Mouse (Mus musculus) C2C12 (cell line): ENCODE measurements around the gene Cdk5. TPM values are rescaled to one million over a fixed set of nuclear protein-coding genes. Genes with fewer than 3 reads are reported as not detected.
A peak's percentile ranks its signal among the peaks of the same experiment; 100 is the strongest.

Experiments
- H3K27me3 ChIP-seq: one replicate; pipeline ENCODE4 v1.6.1; 2011; ENCODE audit not compliant: control insufficient read depth, insufficient read depth, insufficient read length
- H3K36me3 ChIP-seq: one replicate; pipeline ENCODE4 v1.6.1; 2011; ENCODE audit not compliant: control insufficient read depth, insufficient read depth
- H3K4me3 ChIP-seq: one replicate; pipeline ENCODE4 v1.5.1; 2011; ENCODE audit warnings: mild to moderate bottlenecking, control low read depth; ENCODE audit not compliant: poor library complexity, insufficient read depth, severe bottlenecking
- H3K79me2 ChIP-seq: one replicate; pipeline ENCODE4 v1.6.1; 2011; ENCODE audit not compliant: control insufficient read depth, insufficient read depth
- H3K79me3 ChIP-seq: one replicate; pipeline ENCODE4 v1.6.1; 2011; ENCODE audit warnings: low read depth, control low read depth
- H3ac ChIP-seq: one replicate; pipeline ENCODE3; 2011; ENCODE audit warnings: low read depth; ENCODE audit not compliant: control insufficient read depth, insufficient read length
- CEBPB ChIP-seq: IDR thresholded peaks from one replicate; pipeline ENCODE4 v1.6.1; 2011; ENCODE audit warnings: low read depth, mild to moderate bottlenecking, control low read depth, moderate library complexity
- CTCF ChIP-seq: IDR thresholded peaks from one replicate; pipeline ENCODE4 v1.5.1; 2011; ENCODE audit not compliant: control insufficient read depth, insufficient read depth, insufficient read length
- FOSL1 ChIP-seq: IDR thresholded peaks from one replicate; pipeline ENCODE4 v1.8.0; 2011; ENCODE audit warnings: mild to moderate bottlenecking, low read length; ENCODE audit not compliant: poor library complexity, insufficient read depth, severe bottlenecking
- MAX ChIP-seq: IDR thresholded peaks from one replicate; pipeline ENCODE4 v1.6.1; 2011; ENCODE audit warnings: mild to moderate bottlenecking, control low read depth
- MYOD1 ChIP-seq: IDR thresholded peaks from one replicate; pipeline ENCODE4 v1.6.1; 2011; ENCODE audit warnings: low read depth; ENCODE audit not compliant: control insufficient read depth, insufficient read length
- MYOG ChIP-seq: IDR thresholded peaks from one replicate; pipeline ENCODE4 v1.6.1; 2011; ENCODE audit not compliant: control insufficient read depth, insufficient read length; ENCODE audit errors: extremely low read depth
- USF1 ChIP-seq: IDR thresholded peaks from one replicate; pipeline ENCODE4 v1.6.1; 2011; ENCODE audit warnings: low read depth, mild to moderate bottlenecking, control low read depth, moderate library complexity
- polyA plus RNA-seq: library from polyadenylated mRNA; unstranded; fragments of >200 nt; fragmentation: generic; extraction: Trizol; gene quantifications from one replicate; pipeline ENCODE4 v1.2.1, GENCODE M21; 2012; ENCODE audit warnings: missing spikeins

Gene Cdk5
- polyA plus RNA-seq, 1 experiment = 33.4 TPM

DNA sequence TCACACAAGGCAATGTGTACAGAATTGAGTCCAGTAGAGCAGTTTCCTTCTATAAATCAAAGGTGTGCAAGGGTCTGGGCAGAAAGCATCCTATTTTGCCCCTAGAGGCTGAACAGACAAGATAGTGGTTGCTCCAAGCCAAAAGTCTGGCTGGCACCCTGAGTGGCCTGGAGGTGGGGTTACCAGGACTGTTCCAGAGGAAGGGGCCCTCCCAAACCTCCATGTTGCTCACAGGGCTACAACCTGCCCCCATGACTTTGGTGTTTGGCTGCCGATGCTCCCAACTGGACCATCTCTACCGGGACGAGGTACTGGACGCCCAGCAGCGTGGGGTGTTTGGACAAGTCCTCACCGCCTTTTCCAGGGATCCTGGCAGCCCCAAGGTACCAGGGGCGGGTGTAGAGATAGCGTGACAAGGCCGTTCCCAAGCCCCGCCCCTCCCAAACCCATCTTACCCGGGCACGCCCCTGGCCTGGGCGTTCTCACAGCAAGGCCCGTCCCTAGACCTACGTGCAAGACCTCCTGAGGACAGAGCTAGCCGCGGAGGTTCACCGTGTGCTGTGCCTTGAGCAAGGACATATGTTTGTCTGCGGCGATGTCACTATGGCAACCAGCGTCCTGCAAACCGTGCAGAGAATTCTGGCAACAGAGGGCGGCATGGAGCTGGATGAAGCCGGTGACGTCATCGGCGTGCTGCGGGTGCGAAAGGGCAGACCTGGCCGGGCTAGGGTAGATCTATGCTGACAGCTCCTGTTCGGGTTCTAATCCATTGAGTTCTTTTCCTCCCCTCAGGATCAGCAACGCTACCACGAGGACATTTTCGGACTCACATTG lies 40.1 kb downstream of the Cdk5 start:
- H3ac ChIP-seq = peak overlapping the region; percentile 61
- no peaks in the 10 kb centered on the region for H3K79me3 ChIP-seq
- TF ChIP-seq CTCF (peak; percentile 71), CEBPB (no peak)
- no peaks in the 10 kb centered on the region for H3K79me2 ChIP-seq
- H3K36me3 ChIP-seq = no peaks in the 10 kb centered on the region
- peaks cover 16% of the 10 kb centered on the region for H3K27me3 ChIP-seq
- peak overlapping the region; percentile 22 for H3K4me3 ChIP-seq

DNA sequence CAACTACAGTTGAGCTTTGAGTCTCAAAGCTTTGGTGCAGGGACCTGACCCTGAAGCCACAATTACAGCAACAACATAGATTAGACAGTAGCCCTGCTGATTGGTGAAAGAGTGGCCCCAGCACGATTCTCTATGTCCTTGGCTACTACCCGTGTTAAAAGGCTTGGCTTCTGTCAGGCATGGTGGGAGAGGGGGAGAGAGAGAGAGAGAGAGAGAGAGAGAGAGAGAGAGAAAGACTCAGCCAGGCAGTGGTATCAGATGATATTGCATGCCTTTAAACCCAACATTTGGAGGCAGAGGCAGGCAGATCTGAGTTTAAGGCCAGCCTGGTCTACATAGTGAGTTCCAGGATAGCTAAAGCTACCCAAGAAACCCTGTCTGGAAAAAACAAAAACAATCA lies 41.3 kb downstream of the Cdk5 start:
- TF ChIP-seq MAX = no peak
- TF ChIP-seq USF1 = no peak
- TF ChIP-seq FOSL1 = no peak
- no peak for TF ChIP-seq CTCF
- no peak for TF ChIP-seq CEBPB
- no peak for TF ChIP-seq MYOG
- TF ChIP-seq MYOD1 = no peak
- no peak overlapping the region for H3K4me3 ChIP-seq
- H3K79me2 ChIP-seq = no peaks in the 10 kb centered on the region
- peaks cover 28% of the 10 kb centered on the region for H3K27me3 ChIP-seq
- no peak overlapping the region for H3ac ChIP-seq
- H3K36me3 ChIP-seq = no peaks in the 10 kb centered on the region
- no peaks in the 10 kb centered on the region for H3K79me3 ChIP-seq

DNA sequence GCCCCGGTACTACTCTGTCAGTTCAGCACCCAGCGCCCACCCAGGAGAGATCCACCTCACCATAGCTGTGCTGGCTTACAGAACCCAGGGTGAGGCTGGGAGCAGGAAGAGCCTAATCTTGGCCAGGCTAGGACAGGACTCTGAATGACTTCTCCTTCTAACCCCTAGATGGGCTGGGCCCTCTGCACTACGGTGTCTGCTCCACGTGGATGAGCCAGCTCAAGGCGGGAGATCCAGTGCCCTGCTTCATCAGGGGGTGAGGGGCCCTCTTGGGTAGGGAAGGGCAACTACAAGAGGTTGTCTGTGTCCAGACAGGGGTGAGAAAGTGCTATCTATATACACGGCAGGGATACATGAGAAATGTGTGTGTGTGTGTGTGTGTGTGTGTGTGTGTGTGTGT lies 41.8 kb downstream of the Cdk5 start:
- no peak for TF ChIP-seq CEBPB
- TF ChIP-seq MYOG = no peak
- no peak for TF ChIP-seq CTCF
- TF ChIP-seq FOSL1 = no peak
- no peak for TF ChIP-seq MAX
- TF ChIP-seq MYOD1 = no peak
- no peak for TF ChIP-seq USF1
- Histone ChIP-seq H3K36me3 (no peaks in the 10 kb centered on the region), H3K4me3 (no peak overlapping the region), H3K79me3 (no peaks in the 10 kb centered on the region), H3K27me3 (peaks cover 28% of the 10 kb centered on the region), H3ac (no peak overlapping the region), H3K79me2 (no peaks in the 10 kb centered on the region)

DNA sequence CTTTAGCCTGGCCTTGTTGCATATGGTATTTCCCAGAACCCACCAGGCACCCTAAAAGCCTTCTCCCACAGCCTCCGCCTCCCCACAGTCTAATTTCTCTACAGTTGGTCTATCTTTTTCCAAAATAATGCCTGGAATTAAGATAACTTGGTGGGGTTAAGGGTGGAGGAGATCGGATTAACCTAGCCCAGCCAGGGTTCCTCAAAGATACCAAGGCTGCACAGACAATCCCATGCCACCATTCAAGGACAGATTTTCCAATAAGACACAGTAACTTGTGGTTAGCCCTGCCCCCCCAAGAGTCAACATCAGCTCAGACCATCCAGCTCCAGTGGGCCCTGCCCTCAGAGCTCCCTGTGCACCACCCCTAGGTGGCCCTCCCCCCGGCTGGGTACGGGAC lies 42.8 kb downstream of the Cdk5 start:
- Histone ChIP-seq H3K4me3 (no peak overlapping the region), H3K79me3 (no peaks in the 10 kb centered on the region), H3K27me3 (peaks cover 32% of the 10 kb centered on the region), H3K79me2 (no peaks in the 10 kb centered on the region), H3ac (no peak overlapping the region), H3K36me3 (no peaks in the 10 kb centered on the region)
- TF ChIP-seq MYOD1 = no peak
- no peak for TF ChIP-seq USF1
- TF ChIP-seq MAX = no peak
- no peak for TF ChIP-seq CEBPB
- no peak for TF ChIP-seq FOSL1
- TF ChIP-seq MYOG = no peak
- TF ChIP-seq CTCF = no peak

DNA sequence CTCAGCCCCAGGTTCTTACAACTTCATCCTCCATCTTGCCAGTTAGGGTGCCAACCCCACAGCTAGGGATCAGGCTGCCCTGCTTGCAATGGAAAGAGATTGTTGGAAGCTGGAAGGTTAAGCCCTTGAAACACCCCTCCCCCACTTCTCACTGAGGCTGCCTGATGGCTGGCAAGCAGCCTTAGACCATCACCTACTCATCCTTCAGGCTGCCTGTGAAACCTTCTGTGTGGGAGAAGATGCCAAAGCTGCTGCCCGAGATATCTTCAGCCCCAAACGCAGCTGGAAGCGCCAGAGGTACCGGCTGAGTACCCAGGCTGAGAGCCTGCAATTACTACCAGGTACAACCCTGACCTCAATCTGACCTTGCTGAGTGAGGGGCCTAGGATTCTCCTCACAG lies 43.8 kb downstream of the Cdk5 start:
- no peaks in the 10 kb centered on the region for H3K79me3 ChIP-seq
- no peak overlapping the region for H3K4me3 ChIP-seq
- H3K27me3 ChIP-seq = peaks cover 32% of the 10 kb centered on the region
- no peak overlapping the region for H3ac ChIP-seq
- TF ChIP-seq MYOG (no peak), CTCF (no peak), FOSL1 (no peak), CEBPB (no peak), MAX (no peak), MYOD1 (no peak), USF1 (no peak)
- no peaks in the 10 kb centered on the region for H3K36me3 ChIP-seq
- no peaks in the 10 kb centered on the region for H3K79me2 ChIP-seq

DNA sequence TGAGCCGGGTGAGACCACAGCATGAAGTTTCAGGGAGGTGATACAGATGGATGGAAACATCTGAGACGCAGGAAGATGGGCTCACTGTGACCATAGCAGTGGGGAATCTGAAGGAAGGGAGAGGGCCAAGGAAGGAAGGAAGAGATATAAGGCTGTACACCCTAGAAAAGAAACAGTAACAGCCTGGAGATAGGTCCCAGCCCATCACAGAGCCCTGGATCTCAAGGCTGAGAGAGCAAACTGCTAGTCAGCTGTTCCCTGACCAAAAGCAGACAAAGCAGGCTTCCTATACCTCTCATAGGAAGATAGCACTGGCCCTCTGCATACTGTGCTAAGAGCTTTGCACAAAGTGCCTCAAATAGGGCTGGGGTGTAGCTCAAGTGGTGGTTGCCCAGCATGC lies 44.6 kb downstream of the Cdk5 start:
- TF ChIP-seq MYOG (no peak), MYOD1 (no peak), FOSL1 (no peak), CEBPB (no peak), CTCF (no peak), MAX (no peak), USF1 (no peak)
- H3ac ChIP-seq = no peak overlapping the region

More for the DNA sequence above, 44.6 kb downstream of the Cdk5 start:
- no peaks in the 10 kb centered on the region for H3K36me3 ChIP-seq
- no peak overlapping the region for H3K4me3 ChIP-seq
- no peaks in the 10 kb centered on the region for H3K79me3 ChIP-seq
- peaks cover 32% of the 10 kb centered on the region for H3K27me3 ChIP-seq
- no peaks in the 10 kb centered on the region for H3K79me2 ChIP-seq
